Mouse (Mus musculus) lung, embryonic 14.5 days (tissue): ENCODE measurements at regions not wholly inside any gene's neighbourhood (a gene's known extent, or its start where the extent isn't known, plus 50 kb on each side); places are given as distances from the start of the nearest gene placed in this dataset.

Experiments
- ATAC-seq: fragments of 200-750 bp; cut with Nextera tagmentation; 2 replicates; pipeline ENCODE4 v1.8.0; 2017; ENCODE audit warnings: mild to moderate bottlenecking, moderate TSS enrichment, moderate library complexity; ENCODE audit not compliant: insufficient read depth
- DNase-seq: peaks from one replicate; pipeline ENCODE4 v3.0.0-alpha.2; 2015
- H3K27ac ChIP-seq: fragments of 300-500 bp; sonication (generic); 2 replicates; pipeline ENCODE4 v1.5.1; 2014; ENCODE audit warnings: low read depth, mild to moderate bottlenecking, moderate library complexity
- H3K27me3 ChIP-seq: fragments of 300-500 bp; sonication (generic); 2 replicates; pipeline ENCODE4 v1.6.1; 2014; ENCODE audit warnings: low read length, control low read depth; ENCODE audit not compliant: insufficient read depth
- H3K36me3 ChIP-seq: fragments of 300-500 bp; sonication (generic); 2 replicates; pipeline ENCODE4 v1.6.1; 2014; ENCODE audit warnings: control low read depth; ENCODE audit not compliant: insufficient read depth
- H3K4me1 ChIP-seq: fragments of 300-500 bp; sonication (generic); 2 replicates; pipeline ENCODE4 v1.6.1; 2014; ENCODE audit warnings: antibody characterized with exemption, control low read depth; ENCODE audit not compliant: insufficient read depth
- H3K4me2 ChIP-seq: fragments of 300-500 bp; sonication (generic); 2 replicates; pipeline ENCODE4 v1.6.1; 2014; ENCODE audit warnings: mild to moderate bottlenecking
- H3K4me3 ChIP-seq: fragments of 300-500 bp; sonication (generic); 2 replicates; pipeline ENCODE4 v1.5.1; 2014; ENCODE audit warnings: low read depth, low read length
- H3K9ac ChIP-seq: fragments of 300-500 bp; sonication (generic); 2 replicates; pipeline ENCODE4 v1.6.1; 2014
- H3K9me3 ChIP-seq: fragments of 300-500 bp; sonication (generic); 2 replicates; pipeline ENCODE4 v1.6.1; 2016; ENCODE audit warnings: low read depth, low read length, control low read depth
- CTCF ChIP-seq: IDR thresholded peaks from 2 replicates; pipeline ENCODE4 v1.5.1; 2016; ENCODE audit warnings: antibody characterized with exemption, low read depth
- WGBS: fragments of 180-500 bp; shearing (Covaris S2); extraction: QIAGEN DNeasy Blood & Tissue Kit; methylation state at CpG from one replicate; pipeline ENCODE4 v1.1.7; 2014; 5-methylcytosine and 5-hydroxymethylcytosine counted together

DNA sequence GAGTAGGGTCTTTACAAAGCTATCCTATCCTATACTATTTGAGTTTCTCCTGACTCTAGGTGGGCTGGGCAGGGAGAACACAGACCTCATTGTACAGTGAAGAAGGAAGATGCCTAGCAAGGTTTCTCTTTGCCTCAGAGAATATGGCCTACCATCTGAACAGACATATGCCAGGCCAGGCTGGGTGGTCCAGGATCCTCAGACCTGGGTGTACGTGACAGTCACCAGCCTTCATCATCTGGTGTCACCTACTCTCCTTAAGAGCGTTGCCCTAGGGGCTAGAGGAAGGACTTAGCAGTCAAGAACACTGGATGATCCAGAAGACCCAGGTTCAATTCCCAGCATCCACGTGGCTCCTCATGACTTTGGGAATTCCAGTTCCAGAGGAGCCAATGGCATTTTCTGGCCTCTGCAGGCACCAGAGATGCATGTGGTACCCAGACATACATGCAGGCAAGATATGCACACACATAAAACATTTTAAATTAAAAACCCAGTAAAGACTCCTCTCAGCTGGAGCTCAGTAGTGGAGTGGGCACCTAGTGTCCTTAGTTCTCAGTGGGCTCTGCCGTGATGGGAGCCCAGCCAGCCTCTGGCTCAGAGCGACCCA lies 214.9 kb downstream of the Bcl2l11 start:
- DNase-seq (no peak), ATAC-seq (no peak)
- Histone ChIP-seq H3K36me3 (no peaks in the 10 kb centered on the region), H3K9me3 (no peaks in the 10 kb centered on the region), H3K4me1 (peaks cover 27% of the 10 kb centered on the region), H3K27me3 (no peaks in the 10 kb centered on the region), H3K27ac (peak overlapping the region; percentile 68), H3K4me3 (no peak overlapping the region), H3K4me2 (no peak overlapping the region), H3K9ac (no peak overlapping the region)
- TF ChIP-seq CTCF: no peak
- 86% methylated on average over 5 of the region's 5 CpGs for WGBS

DNA sequence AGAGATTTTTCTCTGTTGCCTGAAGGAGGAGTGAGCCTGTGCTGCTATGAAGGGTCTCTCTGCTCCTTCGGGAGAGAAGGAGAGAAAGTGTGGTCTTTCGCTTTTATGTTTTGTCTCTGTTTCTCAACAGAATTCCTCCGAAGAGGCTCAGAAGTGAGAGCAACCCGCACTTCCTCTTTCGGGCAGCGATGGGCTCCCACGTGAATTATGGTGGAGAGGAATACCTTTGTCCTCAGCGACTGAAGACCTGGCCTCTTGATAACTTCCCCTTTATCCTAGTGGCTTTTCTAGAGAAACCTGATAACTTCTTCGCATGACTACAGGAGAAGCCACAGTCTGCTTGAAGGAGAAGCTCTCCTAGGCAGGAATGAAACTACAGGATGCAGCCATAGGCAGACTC lies 216.4 kb downstream of the Bcl2l11 start:
- no peak overlapping the region for H3K9ac ChIP-seq
- no peak for ATAC-seq
- DNase-seq: no peak
- peaks cover 26% of the 10 kb centered on the region for H3K4me1 ChIP-seq
- H3K27me3 ChIP-seq: no peaks in the 10 kb centered on the region
- 71% methylated on average over 9 of the region's 9 CpGs for WGBS
- H3K27ac ChIP-seq: 0 out of 2 replicates have a peak overlapping the region, but pooled peaks have one; percentile 12
- H3K4me3 ChIP-seq: no peak overlapping the region
- H3K4me2 ChIP-seq: no peak overlapping the region
- no peaks in the 10 kb centered on the region for H3K36me3 ChIP-seq
- TF ChIP-seq CTCF: no peak
- H3K9me3 ChIP-seq: no peaks in the 10 kb centered on the region

GRCm38 (mm10) chr2:128345557-128345956 lies 219.7 kb downstream of the Bcl2l11 start:
- Histone ChIP-seq H3K27me3 (no peaks in the 10 kb centered on the region), H3K4me2 (no peak overlapping the region), H3K9ac (no peak overlapping the region), H3K27ac (no peak overlapping the region), H3K36me3 (no peaks in the 10 kb centered on the region), H3K4me1 (peaks cover 3% of the 10 kb centered on the region; the same call in 1 of the 2 replicates), H3K4me3 (no peak overlapping the region), H3K9me3 (no peaks in the 10 kb centered on the region)
- no peak for ATAC-seq
- TF ChIP-seq CTCF: no peak
- WGBS: 58% methylated on average over 11 of the region's 11 CpGs
- DNase-seq: no peak

DNA sequence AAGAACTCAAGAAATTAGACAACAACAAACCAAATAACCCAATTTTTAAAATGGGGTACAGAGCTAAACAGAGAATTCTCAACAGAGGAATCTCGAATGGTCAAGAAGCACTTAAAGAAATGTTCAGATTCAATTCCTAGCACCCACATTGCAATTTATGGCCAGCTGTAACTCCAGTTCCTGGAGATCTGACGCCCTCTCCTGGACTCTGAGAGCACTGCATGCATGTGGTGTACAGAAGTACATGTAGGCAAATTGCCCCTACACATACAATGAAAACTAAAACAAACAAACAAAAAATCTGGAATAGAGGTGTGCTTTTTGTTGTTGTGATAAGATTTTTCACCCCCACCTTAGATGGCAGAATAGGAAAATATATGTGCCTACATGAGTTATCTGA lies 222.7 kb downstream of the Bcl2l11 start:
- no peak for ATAC-seq
- H3K9me3 ChIP-seq: no peaks in the 10 kb centered on the region
- no peak overlapping the region for H3K4me3 ChIP-seq
- H3K4me2 ChIP-seq: no peak overlapping the region
- WGBS: 72% methylated on average over 2 of the region's 2 CpGs
- no peak overlapping the region for H3K27ac ChIP-seq
- no peak overlapping the region for H3K9ac ChIP-seq
- H3K4me1 ChIP-seq: no peaks in the 10 kb centered on the region
- H3K27me3 ChIP-seq: no peaks in the 10 kb centered on the region
- peak; percentile 24 for TF ChIP-seq CTCF
- H3K36me3 ChIP-seq: no peaks in the 10 kb centered on the region
- DNase-seq: no peak

DNA sequence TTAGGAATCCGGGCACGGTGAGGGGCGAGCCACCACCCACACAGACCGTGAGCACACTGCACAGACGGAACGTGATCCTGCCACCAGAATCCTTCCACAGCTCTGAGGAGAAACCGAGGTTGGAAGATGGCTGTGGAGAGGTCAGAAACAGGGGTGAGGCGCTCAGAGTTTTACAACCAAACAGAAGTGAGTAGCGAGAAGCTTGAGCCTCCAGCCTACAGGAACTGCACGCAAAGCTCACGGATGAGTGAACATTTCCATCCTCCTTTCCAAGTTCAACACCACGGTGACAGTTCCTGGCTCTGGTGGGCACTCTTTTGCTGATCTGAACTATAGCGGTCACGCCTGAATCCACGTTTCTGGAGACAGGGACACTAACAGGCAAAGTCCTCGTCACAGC lies 225.6 kb downstream of the Bcl2l11 start:
- H3K4me2 ChIP-seq: no peak overlapping the region
- H3K9ac ChIP-seq: no peak overlapping the region

DNA sequence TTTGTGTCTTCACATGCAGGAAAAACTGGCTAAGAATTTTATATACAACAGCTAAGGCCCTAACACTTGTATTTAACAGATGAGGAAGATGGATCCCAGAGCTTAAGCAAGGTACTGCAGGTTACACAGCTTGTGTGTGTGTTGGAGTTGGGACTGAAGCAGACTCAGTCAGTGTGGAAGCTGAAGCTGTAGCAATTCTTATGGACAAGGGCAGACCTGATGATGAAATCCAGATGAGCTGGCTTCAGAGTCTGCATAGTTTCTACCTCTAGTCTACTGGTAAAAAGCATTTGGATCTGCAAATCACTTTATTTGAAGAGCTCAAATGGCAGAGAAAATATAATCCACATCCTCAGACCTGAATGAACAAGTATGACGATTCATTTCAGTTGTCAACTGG lies 226.7 kb downstream of the Bcl2l11 start:
- no peak overlapping the region for H3K4me2 ChIP-seq
- DNase-seq: no peak
- no peaks in the 10 kb centered on the region for H3K27me3 ChIP-seq
- no peaks in the 10 kb centered on the region for H3K4me1 ChIP-seq
- no peaks in the 10 kb centered on the region for H3K36me3 ChIP-seq
- H3K9ac ChIP-seq: no peak overlapping the region
- no peak for ATAC-seq
- H3K27ac ChIP-seq: no peak overlapping the region
- no peaks in the 10 kb centered on the region for H3K9me3 ChIP-seq
- H3K4me3 ChIP-seq: no peak overlapping the region
- TF ChIP-seq CTCF: no peak
- WGBS: 83% methylated on average over 1 of the region's 1 CpGs

More for the DNA sequence above, 225.6 kb downstream of the Bcl2l11 start:
- H3K27me3 ChIP-seq: no peaks in the 10 kb centered on the region
- no peak for ATAC-seq
- no peaks in the 10 kb centered on the region for H3K36me3 ChIP-seq
- TF ChIP-seq CTCF: no peak
- no peak overlapping the region for H3K4me3 ChIP-seq
- DNase-seq: no peak
- no peaks in the 10 kb centered on the region for H3K4me1 ChIP-seq
- H3K9me3 ChIP-seq: no peaks in the 10 kb centered on the region
- no peak overlapping the region for H3K27ac ChIP-seq
- 86% methylated on average over 16 of the region's 16 CpGs for WGBS

DNA sequence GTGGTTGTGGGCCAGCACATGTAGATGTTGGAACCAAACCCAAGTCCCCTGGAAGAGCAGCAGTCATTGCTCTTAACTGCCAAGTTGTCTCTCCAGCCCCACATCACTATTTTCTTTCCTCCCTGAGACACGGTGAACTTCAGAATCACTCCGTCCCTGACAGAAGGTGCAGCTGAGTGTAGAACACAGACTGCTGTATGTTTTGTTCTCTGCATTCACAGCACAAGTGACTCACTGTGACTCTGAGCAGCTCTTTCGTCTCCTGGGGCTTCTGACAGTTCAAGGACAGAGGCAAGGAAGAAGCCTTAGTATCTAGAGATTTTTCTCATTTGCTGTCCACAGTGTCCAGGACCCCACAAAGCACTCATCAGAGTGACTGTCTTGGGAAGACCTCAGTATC lies 227.6 kb downstream of the Bcl2l11 start:
- Histone ChIP-seq H3K27ac (no peak overlapping the region), H3K9me3 (no peaks in the 10 kb centered on the region), H3K9ac (no peak overlapping the region), H3K4me2 (no peak overlapping the region), H3K36me3 (no peaks in the 10 kb centered on the region), H3K4me3 (no peak overlapping the region), H3K4me1 (no peaks in the 10 kb centered on the region), H3K27me3 (no peaks in the 10 kb centered on the region)
- WGBS: 69% methylated on average over 3 of the region's 3 CpGs
- no peak for TF ChIP-seq CTCF
- no peak for DNase-seq
- no peak for ATAC-seq

- DNase-seq (no peak), ATAC-seq (no peak)
- TF ChIP-seq CTCF: no peak
- H3K27ac ChIP-seq: no peak overlapping the region
- H3K27me3 ChIP-seq: no peaks in the 10 kb centered on the region
- H3K36me3 ChIP-seq: no peaks in the 10 kb centered on the region
- no peak overlapping the region for H3K4me3 ChIP-seq
- H3K4me1 ChIP-seq: no peaks in the 10 kb centered on the region
- H3K9me3 ChIP-seq: no peaks in the 10 kb centered on the region
- no peak overlapping the region for H3K9ac ChIP-seq
- 84% methylated on average over 4 of the region's 4 CpGs for WGBS
- no peak overlapping the region for H3K4me2 ChIP-seq
Measured at GRCm38 (mm10) chr2:128356326-128356725, 230.5 kb downstream of the Bcl2l11 start.
